Mouse (Mus musculus): ENCODE data around the gene Psme3.
"Not testable (repeated sequence)": the region's sequence is repeated elsewhere in the genome, so short reads cannot be mapped to it uniquely, and the experiment has no call there.

GRCm38 (mm10) chr11:101330961-101331360 lies 14.9 kb downstream of the Psme3 start:
- not testable (repeated sequence) for TF ChIP-seq CTCF, EP300 (IDR thresholded peaks at IDR 0.05)

Data from lung, postnatal 0 days (tissue).